Mouse (Mus musculus) CD8-positive naive resting alpha-beta T cell, adult 2 months (primary cell): ENCODE data around the gene Ipcef1.

Source experiments
- DNase-seq, 2 experiments: peaks; one replicate each; pipeline ENCODE4 v3.0.0; 2022; ENCODE audit warnings: low read depth in 2 of 2, low spot score in 2 of 2

Gene Ipcef1

DNA sequence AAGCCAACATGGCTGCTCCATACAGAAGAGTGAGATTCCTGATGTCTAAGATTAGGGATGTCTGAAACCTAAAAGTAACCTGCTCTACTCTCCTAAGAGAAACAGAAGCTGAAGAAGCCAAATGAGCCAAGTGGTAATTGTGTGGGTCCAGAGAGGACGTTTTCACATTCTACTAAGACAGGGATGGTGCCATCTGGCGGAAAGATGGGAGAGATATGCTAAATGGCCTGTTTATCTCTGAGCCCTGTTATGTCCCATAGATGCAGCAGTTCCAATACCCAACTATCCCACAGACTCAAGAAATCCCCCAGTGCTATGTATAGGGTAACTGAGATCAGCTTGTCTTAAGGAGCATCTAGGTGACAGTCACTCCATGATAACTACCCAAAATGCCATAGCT lies 74.4 kb downstream of the Ipcef1 start:
- no peak for DNase-seq

DNA sequence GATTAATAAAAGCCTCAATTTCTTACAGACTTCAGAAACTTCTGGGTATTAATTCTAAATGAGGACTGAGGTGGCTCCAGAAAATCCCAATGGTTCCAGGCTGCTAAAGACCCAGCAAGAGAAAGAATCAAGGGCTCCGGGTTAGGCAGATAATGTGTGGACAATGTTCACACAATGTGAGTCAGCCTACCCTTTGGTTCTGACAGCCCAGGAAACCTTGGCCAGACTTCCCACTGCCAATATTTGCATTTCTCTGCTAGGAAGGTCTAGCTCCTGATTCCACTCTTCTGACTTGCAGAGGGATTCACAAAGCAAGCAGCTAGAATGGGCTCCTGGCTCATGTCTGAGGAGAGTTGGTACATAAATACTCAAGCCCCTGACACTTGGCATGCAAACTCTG lies 83.9 kb downstream of the Ipcef1 start:
- DNase-seq: no peak

- DNase-seq: no peak
These were observed 84.6 kb downstream of the Ipcef1 start for GRCm38 (mm10) chr10:6967588-6968242.

DNA sequence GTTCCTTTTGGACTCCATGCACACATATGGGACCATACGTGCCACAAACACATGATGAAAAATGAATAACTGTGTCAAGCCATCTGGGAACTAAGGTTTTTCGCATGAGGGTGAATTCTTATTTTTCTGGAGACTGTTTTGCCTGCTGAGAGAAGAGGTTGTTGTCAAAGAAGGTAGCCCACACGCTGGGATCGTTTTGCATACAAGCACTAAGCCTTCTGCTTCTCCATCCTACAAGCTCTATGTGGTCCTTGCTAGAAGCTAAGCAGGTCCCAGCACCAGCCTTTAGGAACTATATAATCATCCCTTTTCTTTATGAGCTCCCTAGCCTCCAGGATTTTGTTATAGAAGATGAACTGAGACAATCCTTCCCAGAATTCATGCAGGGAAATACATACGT lies 93.5 kb downstream of the Ipcef1 start:
- DNase-seq: no peak

GRCm38 (mm10) chr10:6956357-6956756 lies 95.9 kb downstream of the Ipcef1 start:
- DNase-seq: peak in 1 of 2 experiments; percentile 26

- DNase-seq: no peak
These were observed 97.7 kb downstream of the Ipcef1 start for GRCm38 (mm10) chr10:6954533-6954932.

DNA sequence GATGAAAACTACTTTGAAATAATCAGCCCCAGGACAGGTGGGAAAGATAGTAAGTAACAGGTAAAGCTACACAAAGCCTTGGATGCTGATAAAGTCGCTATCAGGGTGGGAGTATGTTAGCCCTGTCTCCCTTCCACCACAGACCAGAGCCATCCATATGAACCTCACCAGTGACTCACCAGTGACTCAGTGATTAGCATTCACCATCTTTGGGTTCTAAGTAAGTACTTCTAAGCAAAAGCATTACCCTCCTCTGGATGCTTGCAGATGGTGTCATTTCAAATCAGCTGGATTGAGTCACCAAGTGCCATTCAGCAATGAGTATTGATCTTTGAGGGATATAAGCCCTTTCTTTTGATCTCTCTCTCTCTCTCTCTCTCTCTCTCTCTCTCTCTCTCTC lies 99.2 kb downstream of the Ipcef1 start:
- DNase-seq: no peak

DNA sequence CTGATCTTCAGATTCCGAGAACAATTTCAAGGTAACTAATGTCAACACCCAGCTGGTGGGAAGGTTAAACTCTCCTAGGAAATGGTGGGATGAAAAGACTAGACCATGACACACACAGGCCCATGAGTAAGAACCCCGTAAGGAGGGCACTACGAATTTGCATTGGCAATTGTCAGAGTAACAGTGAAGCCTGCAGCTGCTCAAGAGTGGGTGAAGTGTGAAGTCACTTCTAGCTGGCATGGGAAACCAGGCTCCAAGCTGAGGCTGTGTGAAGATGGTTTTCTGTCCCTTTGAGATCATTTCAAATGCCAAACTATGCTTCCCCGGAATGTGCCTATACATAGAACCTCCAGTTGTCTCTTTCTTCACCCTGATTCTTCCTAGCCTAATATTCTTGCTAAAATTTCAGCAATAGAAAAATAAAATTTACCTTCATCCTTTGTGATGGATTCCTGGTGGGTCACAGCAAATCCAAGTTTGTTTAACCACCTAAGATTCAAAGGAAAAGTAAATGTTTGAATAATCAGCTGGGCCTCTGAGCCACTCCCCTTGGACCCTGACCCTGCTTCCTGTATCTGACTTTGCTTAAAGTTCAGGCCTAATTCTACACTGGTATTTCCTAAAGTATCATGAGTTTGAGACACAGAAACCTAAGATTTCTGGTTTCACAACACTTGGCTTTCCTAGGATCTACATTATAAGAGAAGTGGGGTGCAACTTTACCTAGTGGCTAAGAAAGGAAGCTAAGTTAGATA lies 115.4 kb downstream of the Ipcef1 start:
- no peak for DNase-seq

DNA sequence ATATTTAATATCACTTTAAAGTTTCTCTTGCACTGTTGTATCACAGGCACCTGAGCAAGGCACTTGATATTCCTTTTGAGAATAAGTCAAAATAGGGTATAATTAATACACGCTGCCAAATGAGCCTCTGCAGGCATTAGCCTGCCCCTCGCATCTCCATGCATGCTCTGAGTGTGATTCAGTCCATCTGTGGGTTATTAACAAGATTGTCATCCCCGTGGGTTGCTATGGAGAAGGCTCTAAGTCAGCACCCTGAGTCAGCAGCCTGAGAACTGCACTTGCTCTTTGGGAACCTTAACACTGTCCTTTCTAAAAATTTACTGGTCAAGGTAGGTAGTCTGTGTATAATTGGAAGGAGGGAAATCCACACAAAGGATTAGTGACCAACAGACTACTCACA lies 117.5 kb downstream of the Ipcef1 start:
- no peak for DNase-seq

DNA sequence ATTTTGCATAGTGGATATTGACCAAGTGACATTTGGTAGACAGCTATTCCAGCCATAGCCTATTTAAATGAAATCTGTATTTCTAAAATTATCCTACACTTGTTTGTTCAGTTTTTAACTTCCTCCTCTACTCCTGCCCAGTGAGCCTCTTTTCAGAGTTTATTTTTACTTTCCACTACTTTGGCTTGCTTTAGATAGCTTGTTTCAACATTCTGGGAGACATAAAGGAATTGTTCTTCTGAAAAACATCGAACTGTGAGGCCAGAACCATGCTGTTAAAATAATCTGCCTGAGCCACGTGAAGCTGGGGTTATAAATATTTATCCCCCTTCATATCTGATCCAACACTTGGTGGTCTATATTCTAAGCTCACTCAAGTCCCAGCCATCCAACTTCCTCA lies 121.4 kb downstream of the Ipcef1 start:
- no peak for DNase-seq

GRCm38 (mm10) chr10:6930398-6930797 lies 121.9 kb downstream of the Ipcef1 start:
- DNase-seq: no peak

DNA sequence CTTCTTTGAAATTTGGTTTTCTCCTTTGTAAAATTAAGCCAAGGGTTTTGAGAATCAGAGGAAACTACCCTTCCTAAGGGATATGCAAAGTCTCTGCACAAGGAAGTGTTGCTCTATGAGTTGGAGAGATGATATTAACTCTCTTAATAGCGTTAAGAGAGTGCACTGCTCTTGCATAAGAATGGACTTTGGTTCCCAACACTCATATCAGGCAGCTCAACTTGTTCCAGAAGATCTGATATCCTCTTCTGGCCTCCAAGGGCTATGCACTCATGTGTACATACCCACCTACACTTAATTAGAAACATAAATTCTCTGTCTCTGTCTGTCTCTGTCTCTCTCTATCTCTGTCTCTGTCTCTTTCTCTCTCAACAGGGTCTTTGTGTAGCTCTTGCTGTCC lies 123.4 kb downstream of the Ipcef1 start:
- no peak for DNase-seq

DNA sequence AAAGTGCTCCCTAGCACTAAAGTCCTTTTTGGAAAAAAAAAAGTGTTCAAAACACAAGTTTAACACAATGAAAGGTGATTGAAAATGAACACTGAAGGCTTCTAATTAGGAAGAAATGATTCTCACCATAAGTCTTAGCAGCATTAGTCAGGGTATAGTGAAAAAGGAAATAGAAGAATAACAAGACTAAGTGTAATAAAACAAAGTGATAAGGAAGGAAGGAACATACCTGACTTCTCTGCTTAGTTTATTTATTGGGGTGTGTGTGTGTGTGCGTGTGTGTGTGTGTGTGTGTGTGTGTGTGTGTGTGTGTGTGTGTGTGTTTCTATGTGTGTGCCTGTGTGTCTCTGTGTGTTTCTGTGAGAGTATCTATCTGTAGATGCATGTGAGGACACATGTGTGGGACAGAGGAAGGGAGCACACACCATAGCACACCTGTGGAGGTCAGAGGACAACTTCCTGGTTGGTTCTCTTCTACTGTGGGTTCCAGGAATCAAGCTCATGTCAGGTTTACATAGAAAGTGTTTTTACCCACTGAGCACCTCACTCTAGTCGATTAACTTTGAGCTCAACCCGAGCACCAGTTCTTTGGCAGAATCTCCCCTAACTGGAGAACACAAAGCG lies 124.6 kb downstream of the Ipcef1 start:
- DNase-seq: no peak

- no peak for DNase-seq
These were observed 125.6 kb downstream of the Ipcef1 start for GRCm38 (mm10) chr10:6926724-6927123.

DNA sequence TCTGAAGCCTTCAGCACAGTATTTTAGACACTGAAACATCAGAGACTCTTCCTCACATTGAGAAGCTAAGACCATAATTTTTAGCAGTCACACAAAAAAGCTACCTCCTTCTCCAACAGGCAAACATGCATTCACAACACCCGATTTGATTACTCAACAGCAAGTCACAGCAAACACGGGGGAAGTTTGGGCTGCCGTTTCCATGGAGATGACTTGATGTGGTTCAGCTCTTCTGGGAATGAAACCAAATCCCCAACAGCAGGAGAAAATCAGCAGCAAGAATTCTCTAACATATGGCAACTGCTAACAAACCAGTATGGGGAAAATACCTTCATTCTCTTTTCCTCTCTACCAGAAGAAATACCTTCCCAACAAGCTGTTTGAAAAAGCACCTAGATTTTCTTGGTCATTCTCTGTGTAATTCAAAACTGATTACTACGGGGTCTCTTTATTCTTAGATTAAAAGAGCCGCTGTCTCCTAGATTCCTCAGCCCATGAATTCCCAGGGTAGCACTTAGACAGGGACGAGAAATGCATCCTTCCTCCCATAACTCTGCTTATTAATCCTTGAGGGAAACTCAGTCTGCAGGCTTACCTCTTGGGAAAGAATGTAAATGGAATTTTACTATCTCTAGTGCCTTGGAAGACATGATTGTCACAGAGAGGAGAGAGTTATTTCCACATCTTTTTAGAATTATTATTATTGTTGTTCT lies 135.6 kb downstream of the Ipcef1 start:
- no peak for DNase-seq

DNA sequence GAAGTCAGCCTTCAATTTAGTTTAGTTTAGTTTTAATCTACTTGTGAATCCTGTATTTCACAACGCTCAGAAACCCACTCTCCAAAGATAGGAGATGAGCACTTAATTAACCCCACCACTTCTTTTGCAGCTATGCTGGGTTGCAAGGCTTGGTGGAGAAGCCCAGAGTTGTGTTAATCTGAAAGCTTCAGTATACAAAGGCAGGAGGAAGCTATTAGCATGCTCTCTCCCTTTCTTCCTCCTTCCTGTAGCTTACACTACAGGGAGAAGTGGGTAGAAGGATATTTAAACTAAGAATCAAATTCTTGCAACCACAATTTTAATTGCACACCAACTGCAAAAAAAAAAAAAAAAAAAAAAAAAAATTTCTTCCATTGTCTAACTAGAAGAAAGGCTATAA lies 136.3 kb downstream of the Ipcef1 start:
- no peak for DNase-seq

DNA sequence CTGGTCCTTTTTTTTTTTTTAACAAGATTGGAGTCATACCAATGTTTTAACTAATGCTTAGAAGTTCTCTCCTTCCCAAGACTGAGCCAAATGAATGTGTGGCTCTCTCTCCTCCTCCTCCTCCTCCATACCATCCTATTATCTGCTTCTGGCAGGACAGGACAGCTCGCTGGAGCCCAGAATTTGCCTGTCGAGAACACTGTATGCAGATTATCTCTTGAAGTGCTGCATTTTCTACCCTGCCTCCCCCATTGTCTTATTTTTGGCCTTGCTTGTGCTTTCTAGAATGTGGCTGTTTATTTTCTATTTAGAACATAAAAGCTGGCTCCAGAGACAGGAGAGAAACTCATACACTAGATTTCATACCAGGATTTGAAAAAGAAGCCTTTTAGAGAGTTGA lies 142.5 kb downstream of the Ipcef1 start:
- no peak for DNase-seq

- no peak for DNase-seq
These were observed 150.4 kb downstream of the Ipcef1 start for GRCm38 (mm10) chr10:6901819-6902393.

DNA sequence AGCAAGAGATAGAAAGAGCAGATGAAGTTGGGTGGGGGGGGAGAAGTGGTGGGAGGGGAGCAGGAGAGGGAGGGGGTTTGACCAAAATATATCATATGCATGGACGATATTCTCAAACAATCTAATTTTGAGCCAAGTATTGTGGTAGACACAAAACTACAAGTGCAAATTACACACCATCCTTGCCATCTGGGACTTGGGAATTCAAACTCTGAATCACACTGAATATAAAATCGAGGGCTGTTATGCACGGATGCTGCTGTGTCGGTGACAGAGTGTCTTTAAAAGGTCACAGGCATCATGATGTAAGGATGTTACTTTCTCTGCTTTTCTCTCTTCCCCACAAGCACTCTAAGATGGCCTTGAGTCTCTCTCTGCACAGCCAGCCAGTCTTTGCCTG lies 152.2 kb downstream of the Ipcef1 start:
- DNase-seq: no peak

DNA sequence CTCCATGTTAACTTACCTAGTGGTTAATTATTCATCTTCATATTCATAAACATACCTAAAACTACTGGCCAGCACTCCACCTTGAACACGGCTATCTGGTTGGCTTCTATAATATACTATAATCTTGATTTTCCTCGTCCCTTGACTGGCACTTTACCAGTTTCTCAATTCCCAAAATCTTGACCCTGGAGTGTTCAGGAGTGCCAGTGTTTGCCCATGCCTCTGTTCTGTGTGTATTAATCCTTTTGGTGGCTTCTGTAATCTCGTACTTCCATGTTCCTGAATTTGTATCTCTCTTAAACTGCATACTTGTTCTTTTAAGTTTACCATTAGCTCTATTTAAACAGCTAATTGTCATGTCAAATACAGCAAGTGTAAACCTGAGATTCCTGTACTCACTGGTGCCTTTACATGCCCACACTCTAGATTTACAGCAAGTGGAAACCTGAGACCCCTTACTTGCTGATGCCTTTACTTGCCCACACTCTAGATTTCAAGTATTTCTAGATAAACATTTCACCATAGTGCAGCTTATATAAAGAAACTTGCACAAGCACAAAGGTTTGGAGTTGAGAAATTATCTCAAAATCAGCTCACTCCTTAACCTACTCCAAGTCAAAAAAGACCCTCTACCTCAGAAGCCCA lies 155.5 kb downstream of the Ipcef1 start:
- no peak for DNase-seq

GRCm38 (mm10) chr10:6895796-6896195 lies 156.5 kb downstream of the Ipcef1 start:
- DNase-seq: no peak
